Mouse (Mus musculus) kidney, postnatal 25 days (tissue): Measurements from ENCODE around the gene Txndc16.

ENCODE experiments used
- DNase-seq, 2 experiments: peaks; one replicate each; pipeline ENCODE4 v3.0.0; 2021; ENCODE audit warnings: mixed read lengths in 2 of 2

The Txndc16 gene

GRCm38 (mm10) chr14:45220090-45220956 lies at the start of gene Txndc16:
Gene Txndc16, minus strand, starts transcription at chr14:45220328.
- DNase-seq, result peak; percentile 84 to 88

DNA sequence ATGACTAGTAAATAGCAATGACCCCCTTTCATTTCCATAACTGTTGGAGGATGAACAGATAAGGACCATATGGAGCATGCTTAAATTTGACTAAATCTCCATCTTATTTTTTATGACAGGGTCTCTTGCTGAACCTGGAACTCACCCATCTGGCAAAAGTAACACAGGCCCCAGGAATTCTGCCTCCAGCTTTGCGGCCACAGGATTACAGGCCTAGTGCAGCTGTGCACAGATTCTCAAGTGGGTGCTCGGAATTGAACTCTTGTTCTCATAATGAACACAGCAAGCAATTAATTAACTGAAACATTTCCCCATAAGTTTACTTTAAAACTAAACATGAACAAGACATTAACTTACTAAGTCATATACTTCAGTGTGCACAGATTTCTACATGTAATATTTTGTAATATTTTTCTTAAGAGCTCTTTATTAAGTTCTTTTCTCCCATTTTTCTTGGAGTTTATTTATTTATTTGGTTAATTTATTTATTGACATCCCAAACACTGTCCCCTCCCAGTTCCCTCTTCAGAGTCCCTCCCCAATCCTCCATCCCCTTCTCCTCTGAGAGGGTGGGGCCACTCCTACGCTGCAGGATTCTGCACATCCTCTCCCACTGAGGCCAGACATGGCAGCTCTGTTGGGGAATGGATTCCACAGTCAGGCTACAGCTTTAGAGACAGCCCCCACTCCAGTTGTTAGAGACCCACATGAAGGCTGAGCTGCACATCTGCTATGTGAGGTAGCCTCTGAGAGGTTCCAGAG lies 43.9 kb upstream of the Txndc16 start:
- DNase-seq, result no peak

DNA sequence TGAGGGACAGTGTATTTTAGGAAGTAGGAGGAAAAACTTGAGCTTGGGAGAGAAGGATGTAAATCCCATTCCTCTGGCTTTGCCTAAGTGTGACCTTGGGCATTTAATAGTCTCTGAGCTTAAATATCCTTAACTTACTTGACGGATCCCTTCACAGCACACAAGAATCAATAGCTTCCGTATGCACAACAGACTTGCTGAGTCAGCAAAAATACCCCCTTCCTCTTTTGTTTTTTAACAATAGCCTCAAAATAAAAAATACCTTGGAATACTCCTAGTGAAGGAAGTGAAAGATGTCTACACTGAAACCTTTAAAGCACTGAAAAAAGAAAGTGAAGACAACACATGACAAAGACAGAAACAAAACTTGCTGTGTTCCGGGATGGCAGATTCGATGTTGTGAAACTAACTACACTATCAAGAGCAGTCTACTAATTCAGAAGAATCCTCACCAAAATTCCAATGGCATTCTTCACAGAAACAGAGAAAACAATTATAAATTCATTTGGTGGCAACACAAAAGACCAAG lies 31.5 kb upstream of the Txndc16 start:
- DNase-seq, result no peak

DNA sequence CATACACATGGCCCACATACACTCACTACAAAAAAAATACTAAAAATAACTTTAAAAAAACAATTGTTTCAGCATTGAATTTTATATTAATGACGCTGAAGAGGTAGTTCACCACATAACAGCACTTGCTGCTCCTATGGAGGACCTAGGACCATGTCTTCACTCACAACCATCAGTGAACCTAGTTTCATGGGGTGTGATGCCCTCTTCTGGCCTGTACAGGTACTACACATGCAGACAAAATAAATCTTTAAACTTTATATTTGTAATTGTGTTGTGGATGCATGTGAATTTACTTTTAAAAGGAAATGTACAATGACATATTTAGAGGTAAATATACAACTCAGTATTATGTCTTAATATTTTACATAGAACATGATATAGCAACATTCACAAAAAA lies 21.5 kb upstream of the Txndc16 start:
- DNase-seq, result no peak

DNA sequence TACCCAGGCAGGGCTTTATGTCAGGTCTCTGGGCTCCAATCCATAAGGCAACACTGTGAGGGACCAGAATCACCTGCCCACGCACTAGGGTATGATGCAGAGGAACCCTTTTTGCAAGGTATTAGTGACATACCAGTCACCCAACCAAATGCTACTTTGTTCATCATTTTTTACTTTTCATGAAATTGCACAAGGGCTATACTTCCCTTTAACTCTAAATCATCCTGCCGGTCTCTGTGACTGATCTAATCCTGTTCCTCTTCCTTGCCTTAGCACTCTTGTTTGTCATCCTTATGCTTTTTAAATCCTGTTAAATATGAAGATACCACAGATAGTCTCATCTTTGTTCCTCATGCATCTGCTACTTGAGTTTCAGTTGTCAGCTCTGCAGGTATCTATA lies 18.9 kb upstream of the Txndc16 start:
- no peak for DNase-seq

DNA sequence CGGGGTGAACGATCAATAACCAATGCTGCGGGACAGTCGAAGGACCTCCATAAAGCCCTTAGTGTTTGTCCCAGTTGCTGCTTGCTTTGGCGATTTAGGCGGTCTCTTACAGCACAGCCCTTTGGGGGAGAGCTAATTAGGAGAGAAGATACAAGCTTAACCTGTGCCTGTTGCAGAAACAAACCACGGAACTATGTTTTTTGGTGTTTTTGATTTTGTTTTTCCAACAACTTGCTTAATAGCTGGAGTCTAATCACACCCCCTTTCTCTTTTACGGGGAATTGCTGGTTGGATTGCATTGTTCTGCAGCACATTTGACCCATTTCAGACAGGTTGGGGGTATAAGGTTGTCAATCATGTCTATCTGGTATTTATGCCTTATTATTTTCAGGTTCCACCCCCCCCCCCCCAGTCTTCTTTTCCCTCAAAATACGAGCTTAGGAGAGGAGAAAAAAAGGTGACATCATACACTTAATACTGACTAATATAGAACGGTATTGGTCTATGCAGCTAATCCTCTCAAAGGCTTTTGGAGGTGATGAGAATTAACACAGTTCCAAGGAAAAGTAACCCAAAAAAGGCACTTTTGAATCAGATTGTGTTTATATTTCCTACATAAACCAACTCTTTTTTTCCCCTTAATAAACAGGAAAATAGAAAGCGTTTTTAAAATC lies 966 bp upstream of the Txndc16 start:
- DNase-seq, result peak in 1 of 2 experiments; percentile 3

GRCm38 (mm10) chr14:45219281-45220089 lies 643 bp downstream of the Txndc16 start, which contains the start of gene Gpr137c:
Gene Gpr137c, plus strand, starts transcription at chr14:45219717.
- DNase-seq, result peak; percentile 100

DNA sequence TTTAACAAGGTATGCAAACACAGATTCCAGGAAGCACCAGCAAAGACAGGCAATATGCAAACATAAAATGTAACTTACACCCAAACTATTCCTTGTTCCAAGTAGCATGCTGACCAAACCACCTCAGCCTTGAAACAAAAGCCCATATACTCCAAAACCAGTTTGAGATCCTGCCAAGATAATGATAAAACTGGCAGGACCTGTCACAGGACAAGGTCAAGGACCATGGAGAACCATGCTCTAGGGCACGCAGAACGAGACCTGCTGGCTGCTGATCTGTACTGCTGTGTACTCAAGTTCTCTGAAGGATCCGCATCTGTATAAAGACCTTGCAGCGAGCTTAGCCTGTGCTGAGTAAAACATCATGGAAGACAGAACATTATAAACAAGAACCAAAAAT lies 2.4 kb downstream of the Txndc16 start:
- no peak for DNase-seq

- no peak for DNase-seq
Measured at GRCm38 (mm10) chr14:45216711-45217340, 3.3 kb downstream of the Txndc16 start.

DNA sequence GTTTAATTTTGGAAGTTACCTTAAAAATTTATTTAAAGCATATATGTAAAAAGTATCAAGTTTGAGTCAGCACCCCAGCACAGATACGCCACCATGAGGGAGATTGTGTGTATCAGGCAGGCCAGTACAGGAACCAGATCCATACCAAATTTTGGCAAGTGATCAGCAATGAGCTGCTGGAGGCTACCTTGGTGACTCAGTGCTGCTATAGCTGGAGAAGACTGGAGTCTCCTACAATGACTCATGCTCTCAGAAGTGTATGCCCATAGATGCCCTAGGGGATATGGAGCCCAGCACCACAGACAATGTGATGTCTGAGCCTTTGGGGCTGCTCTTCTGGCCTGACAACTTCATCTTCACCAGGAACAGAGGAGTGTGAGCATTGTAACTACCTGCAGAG lies 8.7 kb downstream of the Txndc16 start:
- no peak for DNase-seq

GRCm38 (mm10) chr14:45210683-45211082 lies 9.4 kb downstream of the Txndc16 start:
- no peak for DNase-seq

DNA sequence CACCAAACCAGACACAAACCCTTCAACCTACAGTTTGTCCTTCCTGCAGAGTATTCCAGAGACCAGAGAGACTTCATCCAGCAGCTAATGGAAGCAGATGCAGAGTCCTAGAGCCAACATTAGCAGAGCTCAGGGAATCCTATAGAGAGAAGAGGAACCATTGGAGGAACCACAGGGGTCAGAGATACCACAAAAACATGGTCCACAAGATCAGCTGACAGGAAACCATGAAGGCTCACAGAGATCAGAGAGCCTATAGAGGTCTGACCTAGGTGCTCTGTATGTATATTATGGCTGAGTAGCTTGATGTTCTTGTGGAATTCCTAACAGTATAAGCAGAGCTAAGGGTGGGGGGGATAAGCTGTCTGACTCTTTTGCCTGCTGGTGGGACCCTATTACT lies 19.5 kb downstream of the Txndc16 start:
- DNase-seq, result no peak

- DNase-seq, result no peak
Measured at GRCm38 (mm10) chr14:45190999-45191398, 29.1 kb downstream of the Txndc16 start.

DNA sequence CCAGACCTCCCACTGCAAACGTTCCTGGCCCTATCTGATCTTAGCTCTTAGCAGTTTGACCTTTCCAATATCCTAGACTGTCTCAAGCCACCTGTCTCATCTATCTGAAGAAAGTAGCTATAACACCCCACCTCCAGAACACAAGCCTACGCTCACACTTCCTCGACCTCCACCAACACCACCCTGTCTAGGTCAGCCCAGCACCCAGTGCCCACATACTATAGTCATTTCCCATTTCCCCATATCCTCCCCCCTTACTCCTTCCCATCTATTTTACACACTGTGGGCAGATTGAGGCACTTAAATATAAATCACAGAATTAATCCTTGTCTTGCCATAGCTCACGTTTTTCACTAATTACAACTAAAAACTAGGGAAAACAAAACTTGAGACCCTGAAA lies 38.5 kb downstream of the Txndc16 start:
- no peak for DNase-seq

DNA sequence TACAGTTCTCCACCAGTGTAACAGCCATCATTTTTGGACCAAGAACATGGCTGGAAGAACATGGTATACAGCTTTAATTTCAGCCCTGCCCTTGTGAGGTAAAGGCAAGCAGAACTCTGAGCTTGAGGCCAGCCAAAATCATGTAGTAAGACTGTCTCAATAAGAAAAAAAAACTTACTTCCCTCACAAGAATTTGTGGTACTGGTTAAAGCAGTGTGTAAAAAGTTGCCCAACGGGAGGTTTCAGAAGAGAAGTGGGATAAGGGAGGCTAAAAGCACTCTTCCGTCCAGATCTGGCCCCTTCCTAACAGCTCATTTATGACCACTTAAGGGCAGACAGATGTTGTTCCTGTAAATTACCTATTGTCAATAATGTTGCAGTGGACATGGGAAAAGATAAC lies 40.5 kb downstream of the Txndc16 start:
- DNase-seq, result no peak

GRCm38 (mm10) chr14:45179186-45179585 lies 40.9 kb downstream of the Txndc16 start:
- no peak for DNase-seq

- peak in 1 of 2 experiments; percentile 5 for DNase-seq
Measured at GRCm38 (mm10) chr14:45175012-45175740, 45.0 kb downstream of the Txndc16 start.

DNA sequence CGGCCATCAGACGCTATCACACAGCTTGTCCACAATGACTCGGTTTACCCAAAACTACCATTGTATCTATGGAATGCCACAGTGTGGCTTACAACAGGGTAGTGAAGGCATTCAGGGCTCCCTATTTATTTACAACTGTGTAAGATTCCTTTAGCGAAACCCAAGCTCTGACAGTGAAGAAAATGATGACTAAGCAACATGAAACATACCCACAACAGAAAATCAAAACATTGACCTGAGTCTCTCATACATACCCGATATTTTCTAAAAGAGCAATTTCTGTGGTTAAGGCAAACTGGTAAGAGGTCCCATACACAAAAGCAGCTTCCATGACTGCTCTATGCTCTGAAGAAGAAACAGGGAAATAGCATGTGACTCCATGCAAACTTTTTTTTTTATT lies 47.9 kb downstream of the Txndc16 start:
- DNase-seq, result no peak

DNA sequence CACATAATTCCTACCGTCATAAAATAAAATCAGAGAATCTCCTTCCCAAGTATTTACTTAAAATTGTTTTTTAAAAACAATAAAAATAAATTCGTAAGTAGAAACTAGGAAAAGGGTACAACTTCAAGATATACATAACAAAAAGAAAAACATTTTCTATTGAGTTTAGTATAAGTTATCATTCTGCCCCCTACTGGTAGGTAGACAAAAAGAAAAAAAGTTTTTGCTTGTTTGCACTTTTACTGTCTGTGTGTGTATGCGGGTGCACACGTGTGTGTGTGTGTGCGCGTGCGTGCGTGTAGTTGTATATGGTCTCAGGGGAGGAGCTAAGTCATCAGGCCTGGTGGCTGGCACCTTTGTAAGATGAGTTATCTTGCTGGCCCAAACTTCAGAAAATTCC lies 52.8 kb downstream of the Txndc16 start:
- DNase-seq, result no peak

DNA sequence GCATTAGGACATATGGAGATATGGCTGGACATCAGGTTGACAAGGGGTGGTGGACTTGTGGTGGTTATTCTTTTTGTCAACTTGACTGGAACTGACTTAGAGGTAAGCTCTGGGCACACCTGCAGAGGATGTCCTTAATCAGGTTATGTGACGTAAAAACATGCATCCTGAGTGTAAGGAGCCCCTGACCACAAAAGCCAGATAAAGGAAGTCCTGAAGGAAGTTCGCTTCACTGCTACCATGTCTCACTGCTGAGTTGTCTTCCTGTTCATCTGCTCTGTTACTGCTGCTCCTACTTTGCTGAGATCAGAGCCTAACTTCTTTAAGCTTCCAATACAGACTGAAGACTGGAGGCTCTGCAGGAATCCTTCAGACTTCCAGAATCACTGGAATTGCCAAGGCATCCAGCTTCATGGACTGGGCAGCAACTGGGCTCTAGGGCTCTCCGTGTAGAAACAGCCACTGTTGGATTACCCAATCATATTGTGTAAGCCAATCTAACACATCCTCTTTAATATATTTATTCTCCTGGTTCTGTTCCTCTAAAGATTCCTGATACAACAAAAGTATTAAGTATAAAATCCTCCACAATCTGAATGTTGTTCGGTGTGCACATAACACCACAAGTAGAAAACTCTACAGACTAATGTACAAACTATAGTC lies 64.5 kb downstream of the Txndc16 start:
- no peak for DNase-seq
